16 mouse cellular contexts compared by ENCODE assay signal in the genomic region with DNA sequence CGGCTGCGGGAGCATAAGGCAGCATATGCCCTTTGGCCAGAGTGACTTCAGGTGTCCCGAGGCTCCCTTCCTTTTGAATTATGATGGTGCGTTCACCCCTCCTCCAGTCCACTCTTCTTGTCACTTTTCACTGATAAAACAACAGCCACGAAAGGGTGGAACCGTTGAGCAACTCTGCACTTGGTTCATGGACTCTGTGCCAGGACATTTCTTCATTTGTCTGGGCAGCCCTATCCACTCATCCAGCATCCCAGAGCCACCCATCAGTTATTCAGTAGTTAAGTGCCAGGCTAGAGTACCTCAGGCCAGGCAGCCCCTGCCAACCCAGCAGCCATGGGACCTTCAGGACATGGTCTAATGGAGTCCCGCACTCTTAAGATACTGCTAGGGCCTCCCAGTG. TPM values are rescaled to one million over a fixed set of nuclear protein-coding genes. Genes with fewer than 3 reads are reported as not detected.
DNase-seq lines count a peak whose midpoint lies in the region; ATAC-seq and TF ChIP-seq lines count a peak whose summit lies in the region.
"Had no signal": no experiment of that assay in that cellular context is flagged by ENCODE, and none has a peak within 500 bp of the region (broad histone marks: within the 10 kb centered on the region; RNA-seq: fewer than 3 reads in every experiment).

No protein-coding gene starts in this region.

- peak; percentile 69 for DNase-seq in kidney, adult 2 months
- peak; percentile 81 for DNase-seq in adipocyte (ENCODE audit: low spot score)
- DNase-seq in kidney, postnatal 25 days, result peak; percentile 33 to 77
- DNase-seq in neural tube, embryonic 10.5 days (ENCODE audit: extremely low spot score, low spot score), result no peak
- no peak for DNase-seq in spleen, postnatal 10 days (ENCODE audit: low spot score in 2 of 2)
- DNase-seq: cerebellum, adult 2 months; forebrain, postnatal 0 days; layer of hippocampus, adult 9-11 months; lung, embryonic 14.5 days; right cerebral cortex, postnatal 14 days; thymus, postnatal 36 days had no signal

- H3K36me3 ChIP-seq in kidney, adult 2 months (ENCODE audit: control insufficient read depth, insufficient read depth, low read length), result no peaks in the 10 kb centered on the region
- no peaks in the 10 kb centered on the region for H3K36me3 ChIP-seq in kidney, embryonic 14.5 days (ENCODE audit: control insufficient read depth, insufficient read depth, low read length)
- no peaks in the 10 kb centered on the region for H3K36me3 ChIP-seq in intestine, embryonic 15.5 days
- no peaks in the 10 kb centered on the region for H3K36me3 ChIP-seq in forebrain, embryonic 15.5 days
- H3K36me3 ChIP-seq: heart, embryonic 13.5 days; limb, embryonic 13.5 days had no signal

- H3K9me3 ChIP-seq in kidney, embryonic 14.5 days (ENCODE audit: control insufficient read depth, low read length), result no peaks in the 10 kb centered on the region
- H3K9me3 ChIP-seq in intestine, embryonic 15.5 days, result no peaks in the 10 kb centered on the region
- H3K9me3 ChIP-seq in forebrain, embryonic 15.5 days, result no peaks in the 10 kb centered on the region
- H3K9me3 ChIP-seq: heart, embryonic 13.5 days; limb, embryonic 13.5 days had no signal

- H3K27ac ChIP-seq in kidney, adult 2 months (ENCODE audit: insufficient read depth, low read depth, low read length), result peak overlapping the region; percentile 17; the same call in 1 of the 2 replicates
- H3K27ac ChIP-seq in kidney, embryonic 14.5 days (ENCODE audit: low read depth, low read length), result no peak overlapping the region
- H3K27ac ChIP-seq in intestine, embryonic 15.5 days, result no peak overlapping the region
- H3K27ac ChIP-seq in forebrain, embryonic 15.5 days (replicated peaks), result no peak overlapping the region
- H3K27ac ChIP-seq: heart, embryonic 13.5 days; limb, embryonic 13.5 days had no signal

- no peak for TF ChIP-seq POLR2A in kidney, adult 2 months (IDR thresholded peaks at IDR 0.05; ENCODE audit: low read depth, low read length)

- no peak overlapping the region for H3K4me2 ChIP-seq in kidney, embryonic 14.5 days (replicated peaks; ENCODE audit: low read depth, low read length)
- H3K4me2 ChIP-seq in intestine, embryonic 15.5 days (replicated peaks), result no peak overlapping the region
- no peak overlapping the region for H3K4me2 ChIP-seq in forebrain, embryonic 15.5 days (replicated peaks)
- H3K4me2 ChIP-seq: heart, embryonic 13.5 days; limb, embryonic 13.5 days; lung, embryonic 14.5 days had no signal

- H3K4me1 ChIP-seq in kidney, adult 2 months (ENCODE audit: control insufficient read depth, insufficient read depth, low read length), result peaks cover 13% of the 10 kb centered on the region; the same call in 1 of the 2 replicates
- no peaks in the 10 kb centered on the region for H3K4me1 ChIP-seq in kidney, embryonic 14.5 days (ENCODE audit: control insufficient read depth, insufficient read depth, low read length)
- peaks cover 5% of the 10 kb centered on the region; the same call in 1 of the 2 replicates for H3K4me1 ChIP-seq in intestine, embryonic 15.5 days (replicated peaks)
- no peaks in the 10 kb centered on the region for H3K4me1 ChIP-seq in forebrain, embryonic 15.5 days
- H3K4me1 ChIP-seq: heart, embryonic 13.5 days had no signal

- H3K27me3 ChIP-seq in kidney, adult 2 months (replicated peaks; ENCODE audit: control insufficient read depth, insufficient read depth, low read length), result no peaks in the 10 kb centered on the region
- H3K27me3 ChIP-seq in kidney, embryonic 14.5 days (ENCODE audit: control insufficient read depth, insufficient read depth, low read length), result no peaks in the 10 kb centered on the region
- H3K27me3 ChIP-seq in intestine, embryonic 15.5 days (replicated peaks), result no peaks in the 10 kb centered on the region
- no peaks in the 10 kb centered on the region for H3K27me3 ChIP-seq in forebrain, embryonic 15.5 days
- H3K27me3 ChIP-seq: limb, embryonic 13.5 days had no signal

- no peak overlapping the region for H3K9ac ChIP-seq in kidney, embryonic 14.5 days (ENCODE audit: low read depth, low read length)
- no peak overlapping the region for H3K9ac ChIP-seq in intestine, embryonic 15.5 days
- H3K9ac ChIP-seq in forebrain, embryonic 15.5 days (replicated peaks), result no peak overlapping the region
- H3K9ac ChIP-seq: forebrain, postnatal 0 days; heart, embryonic 13.5 days; limb, embryonic 13.5 days; lung, embryonic 14.5 days had no signal

- no peak for ATAC-seq in kidney, embryonic 14.5 days (ENCODE audit: low FRiP score, low TSS enrichment)
- peak; percentile 59 for ATAC-seq in intestine, embryonic 15.5 days
- ATAC-seq in forebrain, embryonic 15.5 days (replicated peaks), result no peak
- ATAC-seq: forebrain, postnatal 0 days had no signal

- 46% methylated on average over 7 of the region's 7 CpGs for WGBS in kidney, adult 2 months
- WGBS in kidney, embryonic 14.5 days, result 55% methylated on average over 7 of the region's 7 CpGs
- 57% methylated on average over 7 of the region's 7 CpGs for WGBS in intestine, embryonic 15.5 days
- 87% methylated on average over 7 of the region's 7 CpGs for WGBS in forebrain, embryonic 15.5 days

- H3K4me3 ChIP-seq in kidney, adult 2 months (ENCODE audit: insufficient read depth, low read depth, low read length), result no peak overlapping the region
- H3K4me3 ChIP-seq in kidney, embryonic 14.5 days (ENCODE audit: low read length), result no peak overlapping the region
- H3K4me3 ChIP-seq in intestine, embryonic 15.5 days (replicated peaks), result no peak overlapping the region
- no peak overlapping the region for H3K4me3 ChIP-seq in forebrain, embryonic 15.5 days
- H3K4me3 ChIP-seq: heart, embryonic 13.5 days; limb, embryonic 13.5 days had no signal

- TF ChIP-seq CTCF in kidney, adult 2 months (conservative IDR thresholded peaks at IDR 0.05; ENCODE audit: insufficient read depth, insufficient read length, low read depth, low read length), result no peak

RNA-seq across cellular contexts. Expression of a gene that starts 7.1 kb away (rescaled TPM):
- 2.5 and 3.5 TPM in 2 replicates for polyA plus RNA-seq in kidney, adult 2 months (2012; rRNA removed)
- 14.5 and 18.9 TPM in 2 replicates for polyA plus RNA-seq in kidney, embryonic 14.5 days (2014; fragmentation: Nextera tagmentation; extraction: Ambion mirVana)
- 16.4 and 17.1 TPM in 2 replicates for polyA plus RNA-seq in intestine, embryonic 15.5 days (2015; fragmentation: Nextera tagmentation; extraction: Ambion mirVana)
- polyA plus RNA-seq in forebrain, embryonic 15.5 days (2015; fragmentation: Nextera tagmentation; extraction: Ambion mirVana), result 17.2 and 18.8 TPM in 2 replicates

Comparison
In these comparisons a context has a peak if more than half of its experiments do, and no peak if none do; other contexts are left out.
1. DNase-seq: peak in kidney, adult 2 months (single experiment), adipocyte (single experiment) and kidney, postnatal 25 days (2 of 2); none in neural tube, embryonic 10.5 days (single experiment) and spleen, postnatal 10 days (0 of 2).